Mouse (Mus musculus) layer of hippocampus, postnatal 14 days (tissue): ENCODE measurements around the gene Mon1b. TPM values are rescaled to one million over a fixed set of nuclear protein-coding genes. Genes with fewer than 3 reads are reported as not detected.

Experiments used
- DNase-seq, 2 experiments: peaks; one replicate each; pipeline ENCODE4 v3.0.0; 2021 to 2022; ENCODE audit warnings: low spot score in 2 of 2, mixed read lengths in 1 of 2
- total RNA-seq, 2 experiments: library from RNA; stranded (reverse); gene quantifications; 2 replicates each; pipeline ENCODE4 v1.2.3; 2021

Gene Mon1b
- total RNA-seq, 2 experiments from 2014 or later, result 21.1 to 24.0 TPM

DNA sequence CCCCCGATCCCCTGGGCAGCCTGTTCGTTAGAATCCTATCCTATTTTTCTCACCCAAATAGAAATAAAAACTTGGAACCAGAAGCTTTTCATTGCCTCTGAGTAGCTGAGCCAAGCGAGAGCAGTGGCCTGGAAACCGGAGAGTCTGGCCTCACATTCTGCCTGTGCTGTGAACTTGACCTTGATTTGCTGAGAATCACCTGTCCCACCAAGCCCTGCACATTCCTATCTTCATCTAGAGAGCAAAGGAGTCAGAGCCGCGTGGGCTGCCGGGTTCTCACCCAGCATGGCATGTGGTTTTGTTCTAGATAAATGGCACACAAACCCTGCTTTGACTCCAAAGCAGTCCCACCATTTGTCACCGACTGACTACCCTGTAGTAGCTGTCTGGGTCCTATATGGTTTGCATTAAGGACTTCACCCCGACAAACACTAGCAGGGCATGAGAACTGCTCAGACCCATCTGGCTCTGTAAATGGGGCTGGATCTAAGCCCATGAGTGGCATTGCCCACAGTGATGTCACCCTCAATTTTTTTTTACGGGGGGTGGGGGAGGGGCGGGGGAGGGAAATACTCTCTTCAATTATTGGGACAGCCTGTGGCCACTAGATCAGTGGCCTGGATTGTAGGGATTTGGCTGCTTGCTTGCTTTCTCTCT, 37.3 kb downstream of the Mon1b start:
- no peak for DNase-seq

DNA sequence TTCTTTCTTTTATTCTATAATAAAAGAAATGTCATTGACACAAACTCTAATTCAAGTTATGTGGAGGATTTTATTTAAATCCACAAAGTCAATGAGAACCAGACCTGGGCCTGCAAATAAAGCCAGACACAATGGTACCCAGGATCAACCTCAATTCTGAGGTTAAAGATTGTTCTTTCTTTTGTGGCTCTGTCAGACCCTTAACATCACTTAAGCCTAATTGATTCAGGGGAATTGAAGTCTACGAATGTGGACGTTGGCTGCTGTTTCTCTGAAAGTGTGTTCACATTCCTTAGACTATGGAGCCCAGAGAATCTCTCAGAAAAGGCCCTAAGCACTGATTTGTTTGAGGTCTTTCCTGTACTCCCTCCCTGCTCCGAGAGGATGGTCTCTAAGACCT, 37.9 kb downstream of the Mon1b start:
- DNase-seq, result no peak

DNA sequence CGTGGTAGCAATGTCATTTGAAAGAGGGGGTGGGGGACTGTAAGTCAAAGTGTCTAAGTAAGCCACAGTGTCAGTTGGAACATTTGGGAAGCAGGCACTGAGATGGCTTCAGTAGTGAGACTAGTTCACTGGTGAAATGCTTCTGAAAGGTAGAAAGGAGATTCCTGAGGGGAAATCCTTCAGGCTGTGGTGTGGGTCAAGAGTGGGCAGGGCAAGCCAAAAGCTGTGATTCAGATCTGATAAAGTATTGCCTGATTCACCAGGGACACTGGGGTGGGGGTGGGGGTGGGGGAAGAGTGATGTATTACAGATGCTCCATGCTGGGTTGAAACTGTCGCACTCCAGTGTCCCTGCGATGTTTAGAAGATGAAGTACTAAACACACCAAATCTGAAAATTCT, 39.2 kb downstream of the Mon1b start:
- no peak for DNase-seq

DNA sequence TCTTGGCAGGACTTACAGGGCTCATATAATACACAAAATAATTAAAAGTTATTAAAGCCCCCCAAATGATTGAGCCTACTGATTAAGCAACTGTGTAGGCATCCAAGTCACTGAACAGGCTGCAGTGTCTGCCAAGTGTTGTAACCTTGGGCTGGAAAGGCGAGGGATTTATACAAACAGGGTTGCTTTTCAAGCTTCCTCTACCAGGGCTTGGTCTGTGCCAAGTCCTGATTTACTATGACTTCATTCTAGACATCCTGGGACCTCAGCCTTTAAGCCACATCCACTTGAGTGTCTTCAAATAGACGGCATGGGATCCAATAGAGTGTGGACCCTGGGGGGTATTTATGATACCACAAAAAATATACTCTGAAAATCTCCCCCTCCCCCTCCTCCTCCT, 39.9 kb downstream of the Mon1b start:
- DNase-seq, result no peak

DNA sequence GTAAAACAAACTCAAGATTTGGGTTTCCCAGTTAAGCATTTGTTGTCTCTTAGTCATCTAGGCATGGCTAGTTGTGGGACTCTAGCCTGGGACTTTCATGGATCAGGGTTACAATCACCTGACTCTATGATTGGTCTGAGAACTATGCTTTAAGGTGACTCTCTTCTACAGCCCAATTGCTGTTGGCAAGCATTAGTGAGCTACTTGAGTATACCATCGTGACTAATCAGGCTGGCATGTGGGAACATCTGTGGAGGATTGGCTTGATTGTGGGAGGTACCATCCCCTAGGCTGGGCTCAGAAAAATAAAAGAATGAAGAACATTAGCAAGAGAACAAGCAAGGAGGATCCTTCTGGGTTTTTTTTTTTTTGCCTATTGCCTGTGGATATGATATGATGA, 41.4 kb downstream of the Mon1b start:
- no peak for DNase-seq

DNA sequence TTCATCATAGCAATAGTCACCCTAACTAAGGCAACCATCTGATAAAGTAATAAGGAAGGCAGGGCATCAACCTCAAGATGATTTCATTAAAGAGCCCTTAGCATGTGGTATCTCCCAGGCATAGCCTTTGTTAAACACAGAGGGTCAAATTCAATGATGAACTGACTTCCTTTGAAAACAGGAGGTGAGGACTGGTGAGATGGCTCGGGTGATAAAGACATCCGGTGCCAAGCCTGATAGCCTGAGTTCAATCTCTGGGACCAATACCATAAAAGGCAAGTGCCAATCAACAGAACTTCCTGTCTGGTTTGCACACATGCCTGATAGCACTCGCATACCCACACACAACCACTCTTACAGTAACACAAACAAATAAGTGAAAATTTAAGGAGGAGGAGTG, 44.0 kb downstream of the Mon1b start:
- no peak for DNase-seq

DNA sequence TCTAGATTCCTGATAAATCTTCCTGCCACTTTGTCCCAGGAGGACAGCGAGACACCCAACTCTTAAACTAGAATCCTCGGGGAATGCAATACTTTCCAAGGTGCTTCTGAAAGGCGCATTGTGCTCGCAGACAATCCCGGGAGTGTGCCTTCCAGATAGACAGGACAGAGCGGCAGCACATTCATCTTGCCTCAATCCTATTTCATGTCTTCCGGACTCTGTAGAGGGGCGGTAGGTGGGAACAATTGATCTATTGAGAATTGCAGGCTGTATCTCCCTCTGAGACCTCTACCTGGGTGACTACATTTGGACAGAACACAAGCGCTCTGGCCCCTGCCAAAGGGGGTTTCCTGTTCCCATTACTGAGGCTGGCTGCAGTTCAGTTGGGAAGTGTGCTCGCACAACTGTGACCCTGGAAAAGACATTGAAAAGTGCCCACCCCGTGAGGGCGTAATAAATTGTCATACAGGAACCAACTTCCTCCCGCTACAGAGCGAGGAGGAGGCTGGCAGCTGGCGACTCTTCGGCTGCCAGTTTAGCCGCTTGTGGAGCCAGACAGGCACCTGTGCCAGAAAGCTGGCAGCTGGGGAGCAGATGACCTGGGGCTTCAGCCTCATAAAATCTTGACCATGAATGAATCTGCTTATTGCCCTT, 52.6 kb downstream of the Mon1b start:
- no peak for DNase-seq

DNA sequence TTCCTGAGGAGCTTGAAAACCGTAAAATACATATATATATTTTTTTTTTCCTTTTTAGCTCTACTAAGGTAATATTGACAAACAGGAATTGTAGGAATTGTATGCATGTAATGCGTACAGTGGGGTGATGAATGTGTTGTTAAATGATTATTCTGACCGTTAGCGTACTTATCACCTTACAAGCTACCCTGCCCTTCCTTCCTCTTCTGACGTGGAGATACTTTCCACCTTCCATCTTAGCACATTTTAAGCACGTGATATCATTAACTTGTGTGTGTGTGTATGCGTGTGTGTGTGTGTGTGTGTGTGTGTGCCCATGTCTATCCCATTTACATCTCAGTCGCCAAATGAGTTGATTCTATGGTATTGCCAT, 53.1 kb downstream of the Mon1b start:
- DNase-seq, result no peak

DNA sequence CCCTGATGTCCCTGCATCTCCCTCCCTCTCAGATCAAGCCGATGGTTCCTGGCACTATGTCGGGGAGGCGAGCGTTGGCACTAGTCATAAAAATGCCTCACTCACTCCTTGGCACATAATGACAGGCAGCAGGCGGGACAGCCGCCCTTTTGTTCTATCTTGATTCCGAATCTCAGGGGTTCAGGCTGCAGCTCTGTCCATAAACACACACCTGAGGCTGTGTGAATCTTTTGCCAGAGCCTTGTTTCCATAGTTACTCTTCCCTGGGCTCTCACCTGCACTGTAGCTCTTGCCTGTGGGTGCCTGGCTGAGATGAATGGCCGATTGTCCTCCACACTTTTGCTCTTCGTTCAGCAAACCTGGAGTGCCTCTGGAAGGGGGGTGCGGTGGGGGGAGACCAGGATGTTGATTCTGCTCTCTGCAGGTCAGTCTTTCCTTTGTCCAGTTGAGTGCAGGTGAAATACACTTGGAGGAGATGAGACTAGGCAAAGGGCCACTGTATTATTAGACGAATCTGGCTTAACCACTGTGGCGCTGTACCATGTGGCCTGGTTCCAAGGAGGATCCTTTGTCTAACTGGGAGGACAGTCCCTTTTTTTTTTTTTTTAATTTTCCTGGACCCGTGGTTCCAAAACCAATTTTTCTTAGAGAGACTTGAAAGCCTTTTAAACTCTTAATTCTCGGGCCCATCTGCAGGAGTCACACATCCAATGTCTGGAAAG, 56.4 kb downstream of the Mon1b start:
- no peak for DNase-seq

Other genes with a start within 250 kb of the Mon1b start
- under 1 TPM; 0.74 to 0.92 TPM for gene Syce1l, start 7.6 kb downstream of the Mon1b start, total RNA-seq
- gene Adamts18, start 213.2 kb downstream of the Mon1b start, total RNA-seq, result 1 to 10 TPM; 5.9 to 7.1 TPM